Mouse (Mus musculus): Measurements from ENCODE around the gene Oas1h.
"Not testable (repeated sequence)": the region's sequence is repeated elsewhere in the genome, so short reads cannot be mapped to it uniquely, and the experiment has no call there.

Oas1h gene

GRCm38 (mm10) chr5:120881681-120882080, 20.5 kb downstream of the Oas1h start:
- DNase-seq (ENCODE audit: low spot score in 2 of 2), result not testable (repeated sequence)

- not testable (repeated sequence) for DNase-seq (ENCODE audit: low spot score in 2 of 2)
Observed at GRCm38 (mm10) chr5:120887413-120887812, 26.2 kb downstream of the Oas1h start, which contains the start of gene Oas1g. TSS of gene Oas1g (minus strand) at chr5:120887613.

- DNase-seq (ENCODE audit: low spot score in 2 of 2), result no peak
Observed at GRCm38 (mm10) chr5:120887831-120888230, 26.6 kb downstream of the Oas1h start.

- DNase-seq (ENCODE audit: low spot score in 2 of 2), result not testable (repeated sequence)
Observed at GRCm38 (mm10) chr5:120888294-120888815, 27.1 kb downstream of the Oas1h start.

GRCm38 (mm10) chr5:120890026-120890425, 28.8 kb downstream of the Oas1h start:
- DNase-seq (ENCODE audit: low spot score in 2 of 2), result no peak

GRCm38 (mm10) chr5:120890991-120891390, 29.8 kb downstream of the Oas1h start:
- DNase-seq (ENCODE audit: low spot score in 2 of 2), result no peak

- DNase-seq (ENCODE audit: low spot score in 2 of 2), result not testable (repeated sequence)
Observed at GRCm38 (mm10) chr5:120891566-120892242, 30.5 kb downstream of the Oas1h start.

- DNase-seq (ENCODE audit: low spot score in 2 of 2), result no peak
Observed at GRCm38 (mm10) chr5:120892243-120892660, 31.0 kb downstream of the Oas1h start.

GRCm38 (mm10) chr5:120893866-120894265, 32.6 kb downstream of the Oas1h start:
- DNase-seq (ENCODE audit: low spot score in 2 of 2), result not testable (repeated sequence)

GRCm38 (mm10) chr5:120894692-120895091, 33.5 kb downstream of the Oas1h start:
- not testable (repeated sequence) for DNase-seq (ENCODE audit: low spot score in 2 of 2)

- DNase-seq (ENCODE audit: low spot score in 2 of 2), result no peak
Observed at GRCm38 (mm10) chr5:120895231-120895900, 34.1 kb downstream of the Oas1h start.

- no peak for DNase-seq (ENCODE audit: low spot score in 2 of 2)
Observed at GRCm38 (mm10) chr5:120898307-120898706, 37.1 kb downstream of the Oas1h start.

GRCm38 (mm10) chr5:120898726-120899125, 37.5 kb downstream of the Oas1h start:
- no peak for DNase-seq (ENCODE audit: low spot score in 2 of 2)

GRCm38 (mm10) chr5:120900666-120901065, 39.4 kb downstream of the Oas1h start:
- no peak for DNase-seq (ENCODE audit: low spot score in 2 of 2)

GRCm38 (mm10) chr5:120902056-120902455, 40.8 kb downstream of the Oas1h start:
- DNase-seq (ENCODE audit: low spot score in 2 of 2), result no peak

- not testable (repeated sequence) for DNase-seq (ENCODE audit: low spot score in 2 of 2)
Observed at GRCm38 (mm10) chr5:120906791-120907733, 45.8 kb downstream of the Oas1h start, which contains the start of gene Oas1a. TSS of gene Oas1a (minus strand) at chr5:120907521.

- no peak for DNase-seq (ENCODE audit: low spot score in 2 of 2)
Observed at GRCm38 (mm10) chr5:120908196-120908920, 47.1 kb downstream of the Oas1h start.

- DNase-seq (ENCODE audit: low spot score in 2 of 2), result not testable (repeated sequence)
Observed at GRCm38 (mm10) chr5:120914204-120914603, 53.0 kb downstream of the Oas1h start, which contains the start of gene Oas1d. TSS of gene Oas1d (plus strand) at chr5:120914536.

- not testable (repeated sequence) for DNase-seq (ENCODE audit: low spot score in 2 of 2)
Observed at GRCm38 (mm10) chr5:120919156-120919935, 58.1 kb downstream of the Oas1h start.

- no peak for DNase-seq (ENCODE audit: low spot score in 2 of 2)
Observed at GRCm38 (mm10) chr5:120920296-120920695, 59.1 kb downstream of the Oas1h start.

All from right cerebral cortex, postnatal 10 days (tissue).